Mouse (Mus musculus): ENCODE measurements at regions not wholly inside any gene's neighbourhood (a gene's known extent, or its start where the extent isn't known, plus 50 kb on each side); places are given as distances from the start of the nearest gene placed in this dataset.

DNA sequence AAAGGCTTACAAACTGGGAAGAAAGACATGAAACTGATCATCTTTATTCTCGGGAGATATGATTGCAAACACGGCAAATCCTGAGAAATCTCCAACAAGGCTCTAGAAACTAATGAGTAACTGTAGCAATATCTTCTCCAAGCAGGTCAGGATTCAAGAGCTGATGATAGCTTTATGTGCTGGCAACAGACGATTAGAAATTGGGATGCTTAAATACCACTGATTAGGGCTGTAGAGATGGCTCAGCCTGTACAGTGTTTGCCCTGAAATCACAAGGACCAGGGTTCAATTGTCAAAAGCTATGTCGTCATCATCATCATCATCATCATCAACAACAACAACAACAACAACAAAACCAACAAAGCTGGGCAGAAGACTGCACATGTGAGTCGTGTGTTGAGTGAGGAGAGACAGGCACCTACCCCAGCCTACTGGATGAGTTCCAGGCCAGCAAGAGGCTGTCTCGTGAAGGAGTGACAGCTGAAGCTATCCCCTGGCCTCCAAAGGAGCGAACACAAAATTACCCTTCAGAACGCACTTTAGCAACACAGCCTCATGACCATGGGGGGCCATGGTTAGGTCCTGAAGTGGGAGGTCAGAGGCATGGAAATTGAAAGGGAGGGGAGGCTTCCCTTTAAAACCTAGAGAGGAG, 225.0 kb downstream of the Tex36 start:
- no peak for DNase-seq (ENCODE audit: low spot score)

DNA sequence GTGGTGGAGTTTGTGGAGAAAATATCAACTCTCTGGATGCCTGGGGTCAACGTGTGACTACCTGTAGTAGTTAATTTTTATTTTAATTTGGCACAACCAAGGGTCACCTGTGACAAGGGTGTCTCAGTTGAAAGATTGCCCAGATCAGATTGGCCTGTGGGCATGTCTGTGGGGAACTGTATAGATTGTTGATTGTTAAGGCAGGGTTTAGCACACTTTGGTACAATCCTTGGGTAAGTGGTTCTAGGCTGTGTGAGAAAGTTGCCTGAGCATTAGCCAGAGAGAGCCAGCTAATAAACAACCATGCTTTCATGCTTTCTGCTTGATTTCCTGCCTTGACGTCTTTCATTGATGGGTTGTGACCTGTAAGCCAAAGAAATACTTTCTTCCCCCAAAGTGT, 229.3 kb downstream of the Tex36 start:
- DNase-seq (ENCODE audit: low spot score) = no peak

DNA sequence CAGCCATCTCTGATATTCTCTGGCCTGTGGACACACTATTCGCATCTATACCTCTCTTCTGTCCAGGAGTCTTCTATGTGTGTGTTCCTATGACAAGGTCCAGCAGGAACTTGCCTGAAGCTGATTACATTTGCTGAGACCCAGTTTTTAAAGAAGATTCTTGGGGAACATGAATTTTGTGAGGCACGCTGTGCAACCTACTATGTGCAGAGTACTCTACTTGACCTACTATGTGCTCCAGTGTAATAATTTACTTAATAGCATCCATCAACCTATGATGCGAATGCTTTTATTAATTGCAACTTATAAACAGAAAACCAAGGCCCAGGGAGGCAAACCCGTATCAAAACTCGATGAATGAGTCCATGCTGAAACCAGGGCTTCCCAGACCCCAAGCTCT, 231.4 kb downstream of the Tex36 start:
- DNase-seq (ENCODE audit: low spot score) = no peak

DNA sequence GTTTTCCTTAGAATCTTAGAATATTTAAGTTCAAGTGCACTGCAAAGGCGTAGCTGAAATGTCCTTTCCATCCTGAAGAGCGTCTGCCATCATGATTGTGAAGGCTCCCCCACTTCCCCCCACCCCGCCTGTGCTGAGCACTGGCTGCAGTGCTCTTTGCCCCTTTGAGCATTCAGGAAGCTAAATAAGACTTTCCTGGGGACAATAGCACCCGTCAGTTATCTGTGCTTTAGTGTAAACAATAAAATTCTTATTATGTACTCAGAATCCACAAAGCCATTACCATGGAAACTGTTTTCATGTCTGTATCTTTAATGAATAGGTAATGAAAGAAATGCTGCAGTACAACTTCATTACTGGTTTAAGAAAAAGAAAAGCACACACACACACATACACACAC, 237.4 kb downstream of the Tex36 start:
- no peak for DNase-seq (ENCODE audit: low spot score)

DNA sequence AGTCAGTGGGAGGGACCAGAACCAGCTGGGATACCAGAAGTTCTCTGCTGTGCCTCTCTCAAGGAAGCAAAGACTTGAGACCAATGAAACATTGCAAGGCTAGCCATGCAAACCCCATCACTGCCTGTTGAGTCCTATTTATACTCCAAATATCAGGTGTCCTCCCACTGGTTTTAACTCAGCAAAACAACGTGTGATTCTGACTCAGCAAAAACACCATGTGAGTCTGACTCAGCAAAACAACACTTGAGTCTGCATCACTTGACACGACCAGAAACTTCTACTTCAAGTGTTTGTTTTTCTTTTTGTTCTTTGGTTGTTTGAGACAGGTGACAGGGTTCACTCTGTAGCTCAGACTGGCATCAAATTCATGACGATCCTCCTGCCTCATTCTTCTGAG, 204.6 kb upstream of the Ctbp2 start:
- DNase-seq (ENCODE audit: low spot score) = no peak

DNA sequence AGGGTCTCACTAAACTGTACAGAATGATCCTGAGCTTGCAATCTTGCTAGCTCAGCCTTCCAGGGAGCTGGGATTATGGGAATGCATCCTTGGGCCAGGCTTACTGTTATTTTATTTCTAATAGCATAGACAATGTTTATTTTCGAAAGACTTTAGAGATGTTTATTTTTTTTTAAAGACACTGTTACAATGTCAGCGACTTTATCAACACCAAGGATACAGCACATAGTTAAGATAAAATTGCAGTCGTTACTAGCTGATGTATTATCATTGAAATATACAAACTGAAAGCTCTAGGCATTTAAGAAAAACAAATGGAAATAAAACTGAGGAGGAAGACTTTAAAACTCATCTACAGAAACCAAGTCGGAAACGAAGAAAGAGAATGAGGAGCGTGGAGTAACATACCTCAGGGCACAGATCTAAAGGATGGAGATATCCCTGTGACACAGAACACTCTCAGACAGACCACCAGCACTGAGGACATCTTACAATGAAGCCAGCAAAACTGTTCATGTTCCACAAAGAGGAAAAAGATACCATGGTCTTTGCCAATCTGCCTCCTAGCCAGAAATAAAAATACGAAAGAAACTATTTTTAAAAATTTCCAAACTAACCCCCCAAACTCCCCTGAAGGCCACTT, 201.5 kb upstream of the Ctbp2 start:
- DNase-seq (ENCODE audit: low spot score) = no peak

DNA sequence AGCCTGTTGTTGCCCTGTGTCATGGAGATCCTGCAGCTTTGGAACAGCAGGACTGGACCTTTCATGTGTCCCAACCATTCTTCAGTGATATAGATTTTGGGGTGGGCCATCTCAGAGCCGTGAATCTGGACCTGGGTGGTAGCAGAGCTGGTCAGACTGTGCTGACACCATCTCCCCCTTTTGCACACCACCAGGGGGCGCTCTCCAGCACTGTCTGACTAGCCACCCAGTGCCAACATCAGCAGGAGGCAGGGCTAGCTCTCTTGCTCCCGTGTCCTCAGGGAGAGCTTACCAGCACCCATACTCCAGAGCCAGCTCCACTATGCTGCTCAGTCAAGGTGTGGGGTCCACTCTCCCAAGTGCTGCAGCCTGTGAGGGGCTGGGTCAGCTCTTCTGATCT, 199.8 kb upstream of the Ctbp2 start:
- no peak for DNase-seq (ENCODE audit: low spot score)

DNA sequence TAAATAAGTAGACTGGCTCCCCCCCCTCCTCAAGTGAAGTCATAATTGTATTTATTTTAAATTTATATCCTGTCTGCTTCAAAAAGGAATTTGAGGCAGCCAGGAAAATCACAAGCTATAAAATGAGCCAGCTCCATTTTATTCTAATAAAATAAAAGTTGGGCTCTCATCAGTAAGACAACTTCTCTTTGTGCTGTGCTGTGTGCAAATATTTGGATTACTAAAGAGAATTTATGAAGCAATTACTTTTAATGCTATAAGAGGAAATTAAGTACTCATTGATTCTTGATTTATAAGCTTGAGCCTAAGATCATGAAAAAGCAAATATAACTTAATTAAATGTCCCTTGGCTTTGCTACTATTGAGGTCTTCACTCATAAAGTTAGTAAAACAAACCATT, 193.4 kb upstream of the Ctbp2 start:
- no peak for DNase-seq (ENCODE audit: low spot score)

DNA sequence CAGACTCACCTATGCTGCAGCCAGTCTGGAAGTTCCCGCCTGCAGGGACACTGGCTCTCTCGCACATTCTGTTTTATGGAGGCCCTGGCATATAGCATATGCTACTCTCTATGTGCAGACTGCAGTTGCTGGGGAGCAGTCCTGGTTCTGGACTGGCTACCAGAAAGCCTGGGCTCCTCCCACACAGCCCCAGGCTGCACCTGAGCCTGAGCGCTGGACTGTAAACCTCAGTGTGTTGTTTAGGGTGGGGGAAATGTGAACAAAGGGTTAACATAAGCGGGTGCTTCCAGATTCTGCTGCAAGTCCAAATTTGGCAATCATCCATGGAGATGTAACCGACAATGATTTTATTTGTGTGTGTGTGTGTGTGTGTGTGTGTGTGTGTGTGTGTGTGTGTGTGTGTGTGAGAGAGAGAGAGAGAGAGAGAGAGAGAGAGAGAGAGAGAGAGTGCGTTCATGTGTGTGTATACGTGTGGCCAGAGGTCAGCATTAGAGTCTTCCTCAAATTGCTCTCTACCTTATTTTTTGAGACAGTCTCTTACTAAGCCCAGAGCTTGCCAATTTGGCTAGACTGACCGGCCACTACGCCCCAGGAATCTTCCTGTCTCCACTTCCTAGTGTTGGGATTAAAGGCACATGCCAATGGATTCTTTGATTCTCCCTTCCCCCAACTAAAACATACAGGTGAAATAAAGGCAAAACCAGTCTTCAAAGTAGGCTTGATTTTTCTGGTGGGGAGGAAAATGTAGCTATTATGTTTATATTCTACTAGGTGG, 192.7 kb upstream of the Ctbp2 start:
- no peak for DNase-seq (ENCODE audit: low spot score)

DNA sequence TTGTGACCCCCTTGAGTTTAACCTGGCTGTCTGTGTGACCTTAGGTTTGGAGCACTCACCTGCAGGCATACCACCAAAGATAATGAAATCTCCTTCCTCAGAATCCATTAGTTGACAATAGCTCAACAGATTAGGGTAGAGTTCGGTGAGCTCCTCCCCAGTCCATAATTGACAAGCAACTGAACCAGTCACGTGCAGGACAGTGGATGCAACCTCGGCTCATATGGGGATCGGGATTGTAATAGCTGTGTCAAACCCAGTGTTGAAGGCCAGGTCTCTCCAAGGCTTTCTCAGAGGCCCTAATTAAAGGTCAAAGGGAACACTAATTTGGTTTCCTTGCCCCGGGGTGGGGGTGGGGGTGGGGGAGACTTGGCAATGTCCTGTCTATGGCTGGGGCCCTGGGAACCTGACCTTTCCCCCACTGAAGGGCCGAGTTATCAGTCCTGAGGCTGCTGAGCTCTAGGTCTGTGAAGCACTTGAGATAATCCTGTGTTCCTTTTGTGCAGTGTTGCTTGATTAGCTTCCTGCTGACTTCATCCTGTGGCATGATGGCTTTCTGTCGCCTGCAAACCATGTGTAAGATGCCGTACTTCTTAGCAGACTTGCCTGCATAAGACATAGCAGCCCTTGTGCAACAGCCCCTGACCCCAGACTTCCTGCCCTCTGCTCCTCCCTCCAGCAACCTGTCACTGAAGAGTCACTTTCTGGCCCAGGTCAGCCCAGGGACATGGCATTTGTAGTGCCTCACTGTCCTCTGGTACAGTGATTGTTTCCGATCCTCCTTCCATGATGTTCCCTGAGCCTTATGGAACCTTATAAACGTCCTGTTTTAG, 191.3 kb upstream of the Ctbp2 start:
- no peak for DNase-seq (ENCODE audit: low spot score)

DNA sequence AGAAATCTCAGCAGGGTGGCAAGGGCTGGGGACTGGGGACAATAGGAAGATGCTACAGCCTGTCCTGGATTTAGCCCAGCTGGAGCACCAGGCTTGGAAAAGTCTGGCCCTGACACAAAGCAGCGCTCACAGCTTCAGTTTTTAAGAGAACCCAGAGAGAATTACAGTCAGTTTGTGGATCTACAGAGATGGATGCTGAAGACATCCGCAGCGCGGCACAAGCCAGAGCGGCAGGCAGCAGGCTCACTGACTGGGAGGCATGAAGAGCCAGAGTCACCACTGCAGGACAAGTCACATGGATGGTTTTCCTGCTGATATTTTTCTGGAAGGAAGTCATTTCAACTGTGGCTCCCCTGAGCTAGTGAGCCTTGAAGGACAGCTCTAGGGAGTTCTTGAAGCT, 189.0 kb upstream of the Ctbp2 start:
- no peak for DNase-seq (ENCODE audit: low spot score)

DNA sequence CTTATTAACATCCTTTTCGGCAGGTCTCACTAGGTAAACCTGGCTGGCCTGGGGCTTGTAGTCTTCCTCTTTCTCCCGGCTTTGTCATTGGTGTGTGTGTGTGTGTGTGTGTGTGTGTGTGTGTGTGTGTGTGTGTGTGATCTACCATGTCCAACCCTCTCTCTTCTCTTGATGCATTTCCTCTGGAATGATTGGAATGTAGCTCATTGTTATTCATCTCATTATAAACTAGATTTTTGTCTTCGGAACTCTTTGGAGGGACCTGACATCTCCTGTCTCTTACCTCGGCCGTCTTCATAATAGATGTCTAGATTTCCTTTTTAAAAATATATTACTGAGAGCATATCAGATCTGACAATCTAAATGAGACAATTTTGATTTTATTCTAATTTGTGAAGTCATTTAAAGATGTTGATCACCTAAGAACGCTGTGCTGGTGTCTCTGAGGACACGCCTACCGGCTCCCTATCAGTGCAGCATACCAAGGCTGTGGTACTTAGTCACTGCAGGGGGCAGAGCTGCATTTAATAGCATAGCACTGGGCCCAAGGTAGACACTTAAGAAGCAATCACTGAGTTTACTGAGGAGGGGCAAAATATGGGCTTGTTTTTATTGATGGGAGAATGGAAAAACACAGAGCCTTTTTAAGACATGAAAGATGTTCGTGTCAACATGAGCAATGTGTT, 187.1 kb upstream of the Ctbp2 start:
- DNase-seq (ENCODE audit: low spot score) = no peak

DNA sequence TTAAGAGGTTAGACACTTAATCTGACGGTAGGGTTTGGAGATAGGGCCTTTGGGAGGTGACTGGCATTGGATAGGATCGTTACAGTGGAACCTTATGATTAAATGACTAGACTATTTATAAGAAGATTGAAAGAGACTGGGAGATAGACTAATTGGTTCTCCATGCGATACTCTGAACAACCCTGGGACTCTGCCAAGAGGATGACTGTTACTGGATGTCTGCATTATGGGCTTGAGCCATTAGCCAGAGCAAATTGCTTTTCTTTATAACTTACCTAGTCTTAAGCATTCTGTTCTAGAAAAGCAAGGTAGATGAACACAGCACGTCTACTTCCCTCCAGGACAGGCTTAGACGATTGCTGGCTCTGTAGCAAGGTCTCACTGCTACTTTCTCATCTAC, 180.3 kb upstream of the Ctbp2 start:
- DNase-seq (ENCODE audit: low spot score) = no peak

DNA sequence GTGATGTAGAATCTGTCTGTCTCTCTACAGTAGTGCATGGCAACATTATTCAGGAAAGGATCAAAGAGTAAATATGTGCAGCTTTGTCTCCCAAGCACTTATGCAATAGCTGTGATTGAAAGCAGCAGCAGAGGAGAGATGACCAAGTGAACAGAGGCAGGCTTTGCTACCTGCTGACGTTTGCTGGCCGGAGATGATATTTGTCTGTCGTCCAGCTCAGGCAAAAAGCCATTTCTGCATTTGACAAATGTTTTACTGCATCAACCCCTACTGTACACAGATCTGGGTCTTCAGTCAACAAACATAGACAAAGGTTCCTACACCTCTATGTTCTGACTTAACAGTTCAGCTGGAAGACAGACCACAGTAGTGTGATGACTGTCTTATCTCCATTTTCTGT, 166.3 kb upstream of the Ctbp2 start:
- DNase-seq (ENCODE audit: low spot score) = no peak

DNA sequence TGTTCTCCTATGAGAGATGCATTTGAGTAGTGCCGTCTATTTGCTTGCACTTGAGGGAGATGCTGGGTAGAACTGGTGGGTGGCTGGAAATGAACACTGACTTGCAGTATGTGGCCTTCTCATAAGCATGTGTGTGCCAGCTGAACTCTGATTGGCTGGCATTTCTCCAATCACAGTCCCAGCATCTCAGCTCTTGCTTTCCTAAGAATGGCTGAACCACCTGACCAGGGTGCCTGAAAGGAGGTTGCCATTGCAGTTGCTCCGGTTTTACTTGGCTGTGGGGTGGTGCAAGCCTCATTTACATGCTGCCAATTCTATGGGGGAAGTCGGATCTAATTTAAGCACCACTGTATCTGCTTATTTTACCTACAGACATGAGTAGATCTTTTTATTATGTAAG, 164.1 kb upstream of the Ctbp2 start:
- DNase-seq (ENCODE audit: low spot score) = no peak

DNA sequence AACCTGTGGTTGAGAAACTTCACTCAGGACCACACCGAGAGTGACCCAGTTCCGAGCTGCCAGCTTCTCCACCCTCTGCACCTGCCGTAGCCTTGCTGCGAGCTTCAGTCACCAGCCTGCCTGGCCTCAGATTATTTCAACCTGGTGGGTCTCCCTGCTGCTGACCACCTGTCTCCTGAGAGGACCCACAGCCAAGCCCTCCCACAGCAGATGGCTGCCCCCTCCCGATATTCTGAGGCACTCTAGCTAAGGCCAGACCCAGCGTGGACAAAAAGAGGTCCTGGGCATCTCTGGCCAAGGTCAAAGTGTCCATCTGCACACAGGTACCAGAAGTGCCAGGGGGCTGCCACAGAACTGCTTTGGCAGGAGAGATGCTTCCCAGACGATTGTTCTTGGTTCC, 162.7 kb upstream of the Ctbp2 start:
- DNase-seq (ENCODE audit: low spot score) = no peak

DNA sequence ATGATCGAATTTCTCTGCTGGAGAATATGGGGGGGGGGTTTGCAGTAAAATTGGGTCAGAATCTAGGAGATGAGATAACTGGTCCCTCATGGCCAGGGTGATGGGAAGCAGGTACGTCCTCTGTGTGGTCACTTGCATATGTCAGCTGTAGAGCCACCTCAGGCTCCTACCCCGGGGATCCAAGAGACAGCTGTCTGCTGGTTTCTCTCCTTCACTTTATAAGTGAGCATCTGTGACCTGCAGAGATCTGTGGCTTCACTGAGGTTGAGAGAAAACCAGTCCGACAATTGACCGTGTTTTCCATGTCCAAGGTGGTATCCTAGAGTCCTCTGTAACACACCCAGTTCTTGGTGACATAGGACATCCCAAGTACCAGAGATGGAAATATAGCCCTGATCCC, 162.1 kb upstream of the Ctbp2 start:
- DNase-seq (ENCODE audit: low spot score) = no peak

DNA sequence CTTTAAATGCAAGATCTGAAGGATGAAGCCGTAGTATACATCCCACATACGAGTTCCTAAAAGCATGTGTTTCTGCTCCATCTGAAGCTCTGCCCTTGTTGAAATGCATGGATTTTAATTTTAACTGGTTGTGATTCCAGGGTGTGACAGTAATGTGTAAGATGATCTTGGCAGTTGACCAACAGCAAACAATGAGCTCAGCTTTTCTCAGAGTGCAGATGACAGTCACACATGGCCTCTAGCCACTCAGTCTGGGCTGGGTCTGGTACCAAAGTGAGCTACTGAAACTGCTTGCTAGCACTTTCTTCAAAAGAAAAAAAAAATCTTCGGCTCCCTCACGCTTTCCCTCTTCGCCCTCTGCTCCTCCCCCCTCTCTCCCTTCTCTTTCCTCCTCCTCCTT, 138.0 kb upstream of the Ctbp2 start:
- no peak for DNase-seq (ENCODE audit: low spot score)

DNA sequence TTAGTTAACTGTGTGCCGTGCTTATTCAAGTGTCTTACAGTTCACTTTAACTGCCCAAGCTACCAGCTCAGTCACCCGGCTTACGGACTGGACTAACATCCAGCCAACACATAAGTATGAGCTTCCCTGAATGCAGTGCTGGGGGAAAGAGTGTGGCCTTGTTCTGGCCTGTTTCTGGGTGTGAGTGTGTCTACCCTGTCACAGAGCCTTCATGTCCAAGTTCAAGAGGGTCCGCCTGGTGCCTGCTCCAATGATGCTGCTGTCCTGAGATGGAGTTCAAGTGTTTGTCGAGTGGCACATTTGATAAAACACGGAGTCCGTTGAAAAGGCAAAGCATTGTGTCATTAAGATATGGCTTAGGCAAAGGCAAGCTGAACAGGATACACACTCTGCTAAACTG, 135.0 kb upstream of the Ctbp2 start:
- DNase-seq (ENCODE audit: low spot score) = no peak

DNA sequence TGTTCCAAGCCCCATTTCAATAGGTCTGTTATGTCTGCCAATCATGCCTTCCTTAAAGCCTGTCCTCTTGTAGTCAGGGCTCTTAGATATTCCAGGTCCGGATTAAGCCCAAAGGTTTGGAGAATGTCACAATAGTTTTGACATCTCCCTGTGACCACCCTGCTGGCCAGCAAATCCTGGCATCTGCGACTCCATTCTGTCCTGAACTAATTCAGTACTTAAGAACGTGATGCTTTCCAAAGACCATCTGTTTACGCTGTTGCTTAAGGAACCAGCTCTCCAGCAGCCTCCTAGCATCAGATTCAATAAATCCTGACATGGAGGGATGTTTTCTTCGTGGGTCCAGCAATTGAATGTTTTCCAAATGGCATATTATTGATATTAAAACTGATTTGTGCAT, 132.7 kb upstream of the Ctbp2 start:
- DNase-seq (ENCODE audit: low spot score) = no peak

DNA sequence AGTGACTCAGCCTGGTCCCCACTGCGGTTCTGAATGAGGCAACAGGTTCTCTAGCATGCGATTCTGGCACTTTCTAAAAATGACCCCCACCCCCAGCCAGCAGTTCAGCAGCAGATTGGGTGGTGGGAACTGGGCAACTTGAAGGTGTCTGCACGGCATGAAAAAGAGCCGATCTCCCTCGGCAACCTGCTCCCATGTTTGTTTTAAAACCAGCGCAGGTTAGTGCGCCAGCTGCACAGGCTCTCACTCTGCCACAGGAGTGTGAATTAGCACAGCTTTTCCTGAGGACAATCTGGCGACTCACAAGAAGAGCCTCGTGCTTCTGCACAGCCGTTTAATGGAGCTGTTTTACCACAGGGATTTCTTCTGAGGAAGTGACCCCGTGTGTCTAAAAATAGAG, 120.4 kb upstream of the Ctbp2 start:
- DNase-seq (ENCODE audit: low spot score) = no peak

DNA sequence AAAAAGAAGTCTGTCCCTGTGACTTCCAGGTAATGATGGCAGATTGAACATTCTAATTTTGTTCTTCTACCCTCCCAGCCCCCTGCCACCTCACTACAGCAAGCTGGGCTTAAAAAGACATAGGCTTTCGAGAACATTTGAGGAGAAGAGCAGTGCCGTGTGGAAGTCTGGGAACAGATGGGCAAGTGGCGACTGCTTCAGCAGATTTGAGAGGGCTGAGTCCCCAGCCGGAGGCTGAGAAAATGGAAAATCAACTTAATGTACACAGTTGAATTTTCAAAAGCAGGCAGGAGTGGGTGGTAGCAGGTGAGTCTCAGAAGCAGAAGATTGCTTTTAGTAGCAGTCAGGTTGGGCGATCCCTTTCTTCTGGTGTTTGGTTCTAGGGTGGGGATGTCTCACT, 110.2 kb upstream of the Ctbp2 start:
- DNase-seq (ENCODE audit: low spot score) = no peak

Measured in lung, postnatal 25 days (tissue).